Mouse (Mus musculus): ENCODE results near the gene Fhl1. TPM values are rescaled to one million over a fixed set of nuclear protein-coding genes. Genes with fewer than 3 reads are reported as not detected.

Fhl1 gene
- polyA plus RNA-seq, 1 experiment from 2014 or later = 19.7 TPM

- peaks cover 18% of the 10 kb centered on the region; the same call in 1 of the 2 replicates for H3K27me3 ChIP-seq (replicated peaks; ENCODE audit: control insufficient read depth, insufficient read depth, low read length)
- H3K36me3 ChIP-seq (ENCODE audit: control insufficient read depth, insufficient read depth, low read length) = no peaks in the 10 kb centered on the region
- H3K4me3 ChIP-seq (ENCODE audit: low read depth, low read length) = no peak overlapping the region
- DNase-seq (ENCODE audit: low spot score) = no peak
- H3K4me1 ChIP-seq (replicated peaks; ENCODE audit: control insufficient read depth, insufficient read depth, low read length) = no peaks in the 10 kb centered on the region
- ATAC-seq (replicated peaks; ENCODE audit: low FRiP score) = no peak
- no peak overlapping the region for H3K4me2 ChIP-seq
- H3K9ac ChIP-seq (ENCODE audit: low read depth, low read length) = no peak overlapping the region
- H3K27ac ChIP-seq (ENCODE audit: low read depth, low read length) = no peak overlapping the region
- H3K9me3 ChIP-seq (ENCODE audit: control insufficient read depth, low read length) = no peaks in the 10 kb centered on the region
- 38% methylated on average over 5 of the region's 5 CpGs for WGBS
Observed at GRCm38 (mm10) chrX:56734436-56734835, 2.8 kb downstream of the Fhl1 start.

- Histone ChIP-seq H3K27ac (ENCODE audit: low read depth, low read length) (no peak overlapping the region), H3K9me3 (ENCODE audit: control insufficient read depth, low read length) (no peaks in the 10 kb centered on the region), H3K4me1 (replicated peaks; ENCODE audit: control insufficient read depth, insufficient read depth, low read length) (no peaks in the 10 kb centered on the region), H3K36me3 (ENCODE audit: control insufficient read depth, insufficient read depth, low read length) (no peaks in the 10 kb centered on the region), H3K4me3 (ENCODE audit: low read depth, low read length) (no peak overlapping the region), H3K4me2 (no peak overlapping the region), H3K9ac (ENCODE audit: low read depth, low read length) (no peak overlapping the region), H3K27me3 (replicated peaks; ENCODE audit: control insufficient read depth, insufficient read depth, low read length) (peaks cover 5% of the 10 kb centered on the region; the same call in 1 of the 2 replicates)
- WGBS = 79% methylated on average over 1 of the region's 1 CpGs
- DNase-seq (ENCODE audit: low spot score) (no peak), ATAC-seq (replicated peaks; ENCODE audit: low FRiP score) (no peak)
Observed at GRCm38 (mm10) chrX:56736226-56736625, 4.6 kb downstream of the Fhl1 start.

- no peak for ATAC-seq (replicated peaks; ENCODE audit: low FRiP score)
- H3K4me1 ChIP-seq (replicated peaks; ENCODE audit: control insufficient read depth, insufficient read depth, low read length) = no peaks in the 10 kb centered on the region
- 59% methylated on average over 5 of the region's 5 CpGs for WGBS
- H3K4me2 ChIP-seq = no peak overlapping the region
- H3K27ac ChIP-seq (ENCODE audit: low read depth, low read length) = no peak overlapping the region
- no peaks in the 10 kb centered on the region for H3K9me3 ChIP-seq (ENCODE audit: control insufficient read depth, low read length)
- no peaks in the 10 kb centered on the region for H3K27me3 ChIP-seq (replicated peaks; ENCODE audit: control insufficient read depth, insufficient read depth, low read length)
- H3K36me3 ChIP-seq (ENCODE audit: control insufficient read depth, insufficient read depth, low read length) = no peaks in the 10 kb centered on the region
- DNase-seq (ENCODE audit: low spot score) = no peak
- no peak overlapping the region for H3K9ac ChIP-seq (ENCODE audit: low read depth, low read length)
- H3K4me3 ChIP-seq (ENCODE audit: low read depth, low read length) = no peak overlapping the region
Observed at GRCm38 (mm10) chrX:56737848-56738554, 6.4 kb downstream of the Fhl1 start.

GRCm38 (mm10) chrX:56741428-56741827 is 9.8 kb downstream of the Fhl1 start:
- H3K4me3 ChIP-seq (ENCODE audit: low read depth, low read length) = no peak overlapping the region
- H3K4me2 ChIP-seq = no peak overlapping the region
- 56% methylated on average over 3 of the region's 3 CpGs for WGBS
- H3K27me3 ChIP-seq (replicated peaks; ENCODE audit: control insufficient read depth, insufficient read depth, low read length) = no peaks in the 10 kb centered on the region
- no peak overlapping the region for H3K9ac ChIP-seq (ENCODE audit: low read depth, low read length)
- H3K27ac ChIP-seq (ENCODE audit: low read depth, low read length) = no peak overlapping the region
- H3K4me1 ChIP-seq (replicated peaks; ENCODE audit: control insufficient read depth, insufficient read depth, low read length) = no peaks in the 10 kb centered on the region
- DNase-seq (ENCODE audit: low spot score) (no peak), ATAC-seq (replicated peaks; ENCODE audit: low FRiP score) (no peak)
- no peaks in the 10 kb centered on the region for H3K9me3 ChIP-seq (ENCODE audit: control insufficient read depth, low read length)
- no peaks in the 10 kb centered on the region for H3K36me3 ChIP-seq (ENCODE audit: control insufficient read depth, insufficient read depth, low read length)

- H3K9me3 ChIP-seq (ENCODE audit: control insufficient read depth, low read length) = no peaks in the 10 kb centered on the region
- H3K27ac ChIP-seq (ENCODE audit: low read depth, low read length) = no peak overlapping the region
- H3K9ac ChIP-seq (ENCODE audit: low read depth, low read length) = no peak overlapping the region
- no peaks in the 10 kb centered on the region for H3K27me3 ChIP-seq (replicated peaks; ENCODE audit: control insufficient read depth, insufficient read depth, low read length)
- DNase-seq (ENCODE audit: low spot score) = no peak
- H3K36me3 ChIP-seq (ENCODE audit: control insufficient read depth, insufficient read depth, low read length) = no peaks in the 10 kb centered on the region
- WGBS = 48% methylated on average over 4 of the region's 4 CpGs
- ATAC-seq (replicated peaks; ENCODE audit: low FRiP score) = no peak
- no peak overlapping the region for H3K4me2 ChIP-seq
- no peaks in the 10 kb centered on the region for H3K4me1 ChIP-seq (replicated peaks; ENCODE audit: control insufficient read depth, insufficient read depth, low read length)
- no peak overlapping the region for H3K4me3 ChIP-seq (ENCODE audit: low read depth, low read length)
Observed at GRCm38 (mm10) chrX:56751536-56751935, 19.9 kb downstream of the Fhl1 start.

DNA sequence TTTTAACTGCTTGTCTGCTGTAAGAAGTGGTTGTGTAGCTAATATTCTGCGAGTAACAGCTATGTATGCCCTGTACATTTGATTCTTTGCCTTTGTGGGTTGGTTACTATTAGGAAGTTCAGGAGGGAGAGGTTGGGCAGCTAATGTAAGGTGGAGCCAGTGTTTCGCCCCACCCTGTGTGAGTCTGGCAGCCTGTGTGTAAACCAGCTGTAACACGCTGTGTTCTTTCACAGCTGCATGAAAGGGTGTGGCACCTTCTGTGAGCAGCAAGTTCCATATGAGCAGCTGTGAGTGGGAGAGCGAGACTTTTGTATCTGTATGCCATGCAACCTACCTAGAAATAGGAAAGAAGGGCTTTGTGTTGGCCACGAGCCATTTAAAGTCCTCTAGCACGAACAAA is 20.6 kb downstream of the Fhl1 start:
- Histone ChIP-seq H3K4me2 (no peak overlapping the region), H3K9me3 (ENCODE audit: control insufficient read depth, low read length) (no peaks in the 10 kb centered on the region), H3K27me3 (replicated peaks; ENCODE audit: control insufficient read depth, insufficient read depth, low read length) (no peaks in the 10 kb centered on the region), H3K27ac (ENCODE audit: low read depth, low read length) (no peak overlapping the region), H3K4me1 (replicated peaks; ENCODE audit: control insufficient read depth, insufficient read depth, low read length) (no peaks in the 10 kb centered on the region), H3K36me3 (ENCODE audit: control insufficient read depth, insufficient read depth, low read length) (no peaks in the 10 kb centered on the region), H3K9ac (ENCODE audit: low read depth, low read length) (no peak overlapping the region), H3K4me3 (ENCODE audit: low read depth, low read length) (no peak overlapping the region)
- ATAC-seq (replicated peaks; ENCODE audit: low FRiP score) (no peak), DNase-seq (ENCODE audit: low spot score) (no peak)
- WGBS = 76% methylated on average over 6 of the region's 6 CpGs

GRCm38 (mm10) chrX:56753317-56754289 is 22.0 kb downstream of the Fhl1 start:
- Histone ChIP-seq H3K27ac (ENCODE audit: low read depth, low read length) (no peak overlapping the region), H3K9me3 (ENCODE audit: control insufficient read depth, low read length) (no peaks in the 10 kb centered on the region), H3K4me2 (no peak overlapping the region), H3K27me3 (replicated peaks; ENCODE audit: control insufficient read depth, insufficient read depth, low read length) (no peaks in the 10 kb centered on the region), H3K4me1 (replicated peaks; ENCODE audit: control insufficient read depth, insufficient read depth, low read length) (no peaks in the 10 kb centered on the region), H3K36me3 (ENCODE audit: control insufficient read depth, insufficient read depth, low read length) (no peaks in the 10 kb centered on the region), H3K9ac (ENCODE audit: low read depth, low read length) (no peak overlapping the region), H3K4me3 (ENCODE audit: low read depth, low read length) (no peak overlapping the region)
- 81% methylated on average over 8 of the region's 8 CpGs for WGBS
- ATAC-seq (replicated peaks; ENCODE audit: low FRiP score) (no peak), DNase-seq (ENCODE audit: low spot score) (no peak)

DNA sequence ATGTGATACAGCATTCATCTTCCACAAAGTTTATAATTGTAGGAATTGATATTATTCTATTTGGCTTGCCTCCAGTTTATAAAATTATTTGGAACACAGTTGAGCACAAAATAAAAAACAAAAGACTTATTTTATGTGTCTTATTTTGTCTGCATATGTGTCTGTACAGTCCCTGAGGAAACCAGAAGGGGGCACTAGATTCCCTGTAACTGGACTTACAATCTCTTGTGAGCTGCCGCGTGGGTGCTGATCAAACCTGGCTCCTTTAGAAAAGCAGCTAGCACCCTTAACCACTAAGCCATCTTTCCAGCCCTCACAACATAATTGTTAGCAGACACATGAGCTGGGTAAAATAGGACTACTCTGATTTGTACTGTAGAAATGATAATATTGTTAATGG is 24.1 kb downstream of the Fhl1 start:
- WGBS = 25% methylated on average over 2 of the region's 2 CpGs
- no peak for DNase-seq (ENCODE audit: low spot score)
- no peak for ATAC-seq (replicated peaks; ENCODE audit: low FRiP score)

More for the DNA sequence above, 24.1 kb downstream of the Fhl1 start:
- Histone ChIP-seq H3K36me3 (ENCODE audit: control insufficient read depth, insufficient read depth, low read length) (no peaks in the 10 kb centered on the region), H3K27ac (ENCODE audit: low read depth, low read length) (no peak overlapping the region), H3K27me3 (replicated peaks; ENCODE audit: control insufficient read depth, insufficient read depth, low read length) (no peaks in the 10 kb centered on the region), H3K4me3 (ENCODE audit: low read depth, low read length) (no peak overlapping the region), H3K9me3 (ENCODE audit: control insufficient read depth, low read length) (no peaks in the 10 kb centered on the region), H3K4me2 (no peak overlapping the region), H3K9ac (ENCODE audit: low read depth, low read length) (no peak overlapping the region), H3K4me1 (replicated peaks; ENCODE audit: control insufficient read depth, insufficient read depth, low read length) (no peaks in the 10 kb centered on the region)

Data from liver, embryonic 11.5 days (tissue).